Mouse (Mus musculus): ENCODE measurements around the gene Stx1b.
A peak's percentile ranks its signal among the peaks of the same experiment; 100 is the strongest.
"Not testable (repeated sequence)": the region's sequence is repeated elsewhere in the genome, so short reads cannot be mapped to it uniquely, and the experiment has no call there.

Stx1b gene

GRCm38 (mm10) chr7:127775837-127776236 lies 48.5 kb downstream of the Stx1b start:
- DNase-seq: not testable (repeated sequence)

GRCm38 (mm10) chr7:127773664-127774384 lies 50.5 kb downstream of the Stx1b start:
- DNase-seq: peak; percentile 77

GRCm38 (mm10) chr7:127772557-127772956 lies 51.8 kb downstream of the Stx1b start:
- DNase-seq: no peak

- DNase-seq: no peak
Observed at GRCm38 (mm10) chr7:127772080-127772479, 52.3 kb downstream of the Stx1b start.

- DNase-seq: no peak
Observed at GRCm38 (mm10) chr7:127771262-127771661, 53.1 kb downstream of the Stx1b start.

- DNase-seq: no peak
Observed at GRCm38 (mm10) chr7:127770039-127770905, 54.1 kb downstream of the Stx1b start.

- DNase-seq: peak; percentile 75
Observed at GRCm38 (mm10) chr7:127769651-127770038, 54.7 kb downstream of the Stx1b start, which contains the start of gene Orai3. Gene Orai3 (plus strand): TSS chr7:127769815.

- peak; percentile 86 for DNase-seq
Observed at GRCm38 (mm10) chr7:127768997-127769593, 55.3 kb downstream of the Stx1b start.

- DNase-seq: peak; percentile 36
Observed at GRCm38 (mm10) chr7:127768346-127768996, 55.9 kb downstream of the Stx1b start.

- peak; percentile 38 for DNase-seq
Observed at GRCm38 (mm10) chr7:127767671-127768345, 56.5 kb downstream of the Stx1b start.

- DNase-seq: no peak
Observed at GRCm38 (mm10) chr7:127766851-127767609, 57.3 kb downstream of the Stx1b start.

- DNase-seq: no peak
Observed at GRCm38 (mm10) chr7:127765756-127766155, 58.6 kb downstream of the Stx1b start.

- no peak for DNase-seq
Observed at GRCm38 (mm10) chr7:127763642-127764041, 60.7 kb downstream of the Stx1b start.

- DNase-seq: peak; percentile 69
Observed at GRCm38 (mm10) chr7:127761026-127761425, 63.3 kb downstream of the Stx1b start.

- DNase-seq: no peak
Observed at GRCm38 (mm10) chr7:127760478-127760877, 63.9 kb downstream of the Stx1b start.

- DNase-seq: no peak
Observed at GRCm38 (mm10) chr7:127759716-127760115, 64.6 kb downstream of the Stx1b start.
